Comparison of ENCODE assay signal across 25 mouse cellular contexts in genomic region chr2:62591555-62591954, GRCm38 (mm10).
"Had no signal": no experiment of that assay in that cellular context is flagged by ENCODE, and none has a peak within 500 bp of the region (broad histone marks: within the 10 kb centered on the region; RNA-seq: fewer than 3 reads in every experiment).

No protein-coding gene starts in this region.

- ATAC-seq: hindbrain, postnatal 0 days; intestine, embryonic 16.5 days had no signal

- H3K9me3 ChIP-seq: heart, embryonic 13.5 days; heart, embryonic 15.5 days; hindbrain, embryonic 13.5 days; hindbrain, embryonic 15.5 days; kidney, embryonic 15.5 days; limb, embryonic 13.5 days; limb, embryonic 15.5 days had no signal

- H3K36me3 ChIP-seq: heart, embryonic 13.5 days; heart, embryonic 15.5 days; hindbrain, embryonic 13.5 days; hindbrain, embryonic 15.5 days; kidney, embryonic 15.5 days; limb, embryonic 13.5 days; limb, embryonic 15.5 days had no signal

- DNase-seq: gastrocnemius, postnatal 14 days; gastrocnemius, postnatal 36 days; heart, adult 11 months; heart, adult 2 months; heart, postnatal 14 days; heart, postnatal 36 days; kidney, adult 11 months; kidney, adult 2 months; kidney, adult 9 months; kidney, postnatal 14 days; kidney, postnatal 36 days; layer of hippocampus, adult 9-11 months; layer of hippocampus, postnatal 36 days; left cerebral cortex, postnatal 4 days had no signal

- H3K4me1 ChIP-seq: heart, embryonic 13.5 days; heart, embryonic 15.5 days; hindbrain, embryonic 13.5 days; hindbrain, embryonic 15.5 days; kidney, embryonic 15.5 days; limb, embryonic 13.5 days; limb, embryonic 15.5 days had no signal

- H3K4me3 ChIP-seq: heart, adult 2 months; heart, embryonic 13.5 days; heart, embryonic 15.5 days; hindbrain, embryonic 13.5 days; hindbrain, embryonic 15.5 days; kidney, embryonic 15.5 days; limb, embryonic 13.5 days; limb, embryonic 15.5 days had no signal

- H3K9ac ChIP-seq: heart, embryonic 13.5 days; heart, embryonic 15.5 days; hindbrain, embryonic 13.5 days; hindbrain, embryonic 15.5 days; kidney, embryonic 15.5 days; limb, embryonic 13.5 days; limb, embryonic 15.5 days had no signal

- H3K4me2 ChIP-seq: heart, embryonic 11.5 days; heart, embryonic 13.5 days; heart, embryonic 15.5 days; hindbrain, embryonic 13.5 days; hindbrain, embryonic 15.5 days; kidney, embryonic 15.5 days; limb, embryonic 13.5 days; limb, embryonic 15.5 days had no signal

- H3K27ac ChIP-seq: heart, adult 2 months; heart, embryonic 13.5 days; heart, embryonic 15.5 days; hindbrain, embryonic 13.5 days; hindbrain, embryonic 15.5 days; hindbrain, postnatal 0 days; kidney, embryonic 15.5 days; kidney, postnatal 0 days; limb, embryonic 13.5 days; limb, embryonic 15.5 days had no signal

- H3K27me3 ChIP-seq: heart, embryonic 13.5 days; heart, embryonic 15.5 days; hindbrain, embryonic 13.5 days; hindbrain, embryonic 15.5 days; kidney, embryonic 15.5 days; limb, embryonic 13.5 days; limb, embryonic 15.5 days had no signal
